Mouse (Mus musculus) myocyte (in vitro differentiated cells): ENCODE results near the gene Bcl2l11. TPM values are rescaled to one million over a fixed set of nuclear protein-coding genes. Genes with fewer than 3 reads are reported as not detected.
A peak's percentile ranks its signal among the peaks of the same experiment; 100 is the strongest.

Source experiments
- H3K27me3 ChIP-seq: one replicate; pipeline ENCODE4 v1.6.1; 2011; ENCODE audit not compliant: control insufficient read depth, insufficient read depth, insufficient read length
- H3K36me3 ChIP-seq: one replicate; pipeline ENCODE4 v1.6.1; 2011; ENCODE audit not compliant: control insufficient read depth, insufficient read depth
- H3K4me2 ChIP-seq: one replicate; pipeline ENCODE4 v1.6.1; 2011; ENCODE audit warnings: low read depth, control low read depth
- H3K4me3 ChIP-seq: one replicate; pipeline ENCODE4 v1.5.1; 2011; ENCODE audit warnings: mild to moderate bottlenecking, control low read depth, moderate library complexity
- H3K79me2 ChIP-seq: one replicate; pipeline ENCODE4 v1.6.1; 2011; ENCODE audit not compliant: control insufficient read depth, insufficient read depth
- H3ac ChIP-seq: one replicate; pipeline ENCODE4 v1.6.1; 2011; ENCODE audit not compliant: control insufficient read depth, insufficient read length
- CEBPB ChIP-seq: IDR thresholded peaks from 2 replicates; pipeline ENCODE4 v1.6.1; 2011; ENCODE audit warnings: mild to moderate bottlenecking, moderate library complexity; ENCODE audit not compliant: poor library complexity, insufficient read depth, severe bottlenecking
- E2F4 ChIP-seq: IDR thresholded peaks from one replicate; pipeline ENCODE4 v1.6.1; 2011; ENCODE audit warnings: mild to moderate bottlenecking, control low read depth, moderate library complexity; ENCODE audit not compliant: insufficient read depth
- MAX ChIP-seq: IDR thresholded peaks from one replicate; pipeline ENCODE4 v1.6.1; 2011; ENCODE audit warnings: low read depth, mild to moderate bottlenecking, control low read depth
- MYOD1 ChIP-seq, 3 experiments: IDR thresholded peaks; one replicate each; pipeline ENCODE4 v1.6.1; 2011; ENCODE audit warnings: control low read depth in 2 of 3, low read depth in 2 of 3, mild to moderate bottlenecking in 2 of 3, moderate library complexity in 1 of 3; ENCODE audit not compliant: insufficient read length in 2 of 3, control insufficient read depth in 1 of 3
- MYOG ChIP-seq, 3 experiments: IDR thresholded peaks; one replicate each; pipeline ENCODE4 v1.6.1; 2011; ENCODE audit warnings: control low read depth in 2 of 3, low read depth in 2 of 3, mild to moderate bottlenecking in 2 of 3; ENCODE audit not compliant: insufficient read length in 2 of 3, control insufficient read depth in 1 of 3, insufficient read depth in 1 of 3
- POLR2A ChIP-seq: IDR thresholded peaks from one replicate; pipeline ENCODE4 v1.6.1; 2011; ENCODE audit warnings: low read depth, mild to moderate bottlenecking, control low read depth, moderate library complexity; ENCODE audit not compliant: insufficient read length
- POLR2AphosphoS2 ChIP-seq: IDR thresholded peaks from one replicate; pipeline ENCODE4 v1.6.1; 2011; ENCODE audit warnings: low read depth, control low read depth; ENCODE audit not compliant: insufficient read length
- REST ChIP-seq: IDR thresholded peaks from one replicate; pipeline ENCODE4 v1.6.1; 2011; ENCODE audit warnings: mild to moderate bottlenecking, control low read depth, moderate library complexity; ENCODE audit not compliant: insufficient read depth, insufficient read length
- SRF ChIP-seq: IDR thresholded peaks from one replicate; pipeline ENCODE4 v1.6.1; 2011; ENCODE audit warnings: low read depth; ENCODE audit not compliant: control insufficient read depth, insufficient read length
- TCF12 ChIP-seq: IDR thresholded peaks from one replicate; pipeline ENCODE4 v1.6.1; 2011; ENCODE audit warnings: mild to moderate bottlenecking, control low read depth; ENCODE audit not compliant: poor library complexity, insufficient read depth, severe bottlenecking
- TCF3 ChIP-seq: IDR thresholded peaks from one replicate; pipeline ENCODE4 v1.6.1; 2011; ENCODE audit warnings: low read depth, control low read depth; ENCODE audit not compliant: insufficient read length
- USF1 ChIP-seq: IDR thresholded peaks from one replicate; pipeline ENCODE4 v1.6.1; 2011; ENCODE audit warnings: low read depth, mild to moderate bottlenecking, control low read depth, moderate library complexity
- polyA plus RNA-seq: library from polyadenylated mRNA; unstranded; fragments of >200 nt; fragmentation: generic; extraction: Trizol; gene quantifications from one replicate; pipeline ENCODE4 v1.2.1, GENCODE M21; 2012; ENCODE audit warnings: missing spikeins

The Bcl2l11 gene
- polyA plus RNA-seq, 1 experiment, result 4.9 TPM

DNA sequence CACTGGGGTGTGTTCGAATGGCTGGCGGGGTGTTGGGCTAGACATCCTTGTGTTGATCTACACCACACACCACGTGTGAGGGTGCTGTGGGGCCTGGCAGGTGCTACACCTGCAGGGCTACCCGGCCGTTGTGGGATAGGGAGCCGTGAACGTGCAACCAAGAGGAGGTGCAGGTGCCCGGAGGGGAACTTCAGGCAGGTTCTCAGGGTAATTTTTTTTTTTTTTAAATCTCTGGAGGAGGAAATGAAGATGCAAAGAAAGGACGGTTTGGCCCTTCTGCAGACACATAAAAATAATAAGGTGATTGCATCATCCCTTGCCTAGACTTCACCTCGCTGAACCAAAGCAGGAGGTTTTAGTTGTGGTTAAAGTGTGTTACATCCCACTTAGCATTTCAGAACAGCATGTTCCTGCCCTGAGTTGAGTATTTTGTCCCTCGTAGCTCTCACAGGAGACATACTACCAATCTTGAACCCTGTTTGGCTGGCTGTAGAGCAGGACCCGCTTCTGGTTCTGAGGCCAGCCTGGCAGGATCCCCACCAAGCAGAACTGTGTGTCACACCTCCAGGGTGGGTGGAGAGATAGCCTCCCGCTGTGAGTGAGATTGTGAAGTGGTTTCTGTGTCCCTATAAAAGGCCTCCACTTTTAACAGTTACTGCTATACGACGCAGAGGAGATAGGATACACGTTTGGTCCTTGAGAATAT is 27.2 kb downstream of the Bcl2l11 start:
- H3K27me3 ChIP-seq, result no peaks in the 10 kb centered on the region
- no peaks in the 10 kb centered on the region for H3K36me3 ChIP-seq
- no peak for TF ChIP-seq TCF12
- TF ChIP-seq POLR2A, result no peak
- H3K4me3 ChIP-seq, result no peak overlapping the region
- no peaks in the 10 kb centered on the region for H3K79me2 ChIP-seq
- H3ac ChIP-seq, result no peak overlapping the region
- H3K4me2 ChIP-seq, result no peak overlapping the region

DNA sequence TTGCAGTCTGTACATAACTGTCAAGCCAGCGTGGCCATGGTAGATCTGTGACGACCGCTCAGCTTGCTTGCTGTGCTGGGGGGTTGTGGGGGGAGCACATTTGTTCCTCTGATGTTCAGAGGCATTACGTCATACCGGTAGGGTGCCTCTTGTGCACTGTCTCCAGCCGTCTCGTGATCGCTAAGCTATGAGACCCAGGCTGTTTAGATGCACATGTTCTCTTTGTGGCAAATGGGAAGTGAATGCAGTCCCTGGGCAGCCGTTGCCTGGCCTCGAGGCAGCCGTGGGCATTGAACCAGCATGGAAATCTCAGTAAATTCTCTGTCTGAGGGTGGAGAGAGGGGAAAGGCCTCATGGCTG is 27.7 kb downstream of the Bcl2l11 start:
- Histone ChIP-seq H3K36me3 (no peaks in the 10 kb centered on the region), H3K27me3 (no peaks in the 10 kb centered on the region), H3K4me3 (no peak overlapping the region), H3ac (no peak overlapping the region), H3K79me2 (no peaks in the 10 kb centered on the region), H3K4me2 (no peak overlapping the region)
- TF ChIP-seq CEBPB (no peak), REST (no peak), TCF12 (no peak), E2F4 (no peak), MYOG (IDR thresholded peaks at IDR 0.05; ENCODE audit: control insufficient read depth in 1 of 3, insufficient read depth in 1 of 3, insufficient read length in 2 of 3, low read depth in 2 of 3) (no peak), POLR2A (no peak), SRF (no peak)

DNA sequence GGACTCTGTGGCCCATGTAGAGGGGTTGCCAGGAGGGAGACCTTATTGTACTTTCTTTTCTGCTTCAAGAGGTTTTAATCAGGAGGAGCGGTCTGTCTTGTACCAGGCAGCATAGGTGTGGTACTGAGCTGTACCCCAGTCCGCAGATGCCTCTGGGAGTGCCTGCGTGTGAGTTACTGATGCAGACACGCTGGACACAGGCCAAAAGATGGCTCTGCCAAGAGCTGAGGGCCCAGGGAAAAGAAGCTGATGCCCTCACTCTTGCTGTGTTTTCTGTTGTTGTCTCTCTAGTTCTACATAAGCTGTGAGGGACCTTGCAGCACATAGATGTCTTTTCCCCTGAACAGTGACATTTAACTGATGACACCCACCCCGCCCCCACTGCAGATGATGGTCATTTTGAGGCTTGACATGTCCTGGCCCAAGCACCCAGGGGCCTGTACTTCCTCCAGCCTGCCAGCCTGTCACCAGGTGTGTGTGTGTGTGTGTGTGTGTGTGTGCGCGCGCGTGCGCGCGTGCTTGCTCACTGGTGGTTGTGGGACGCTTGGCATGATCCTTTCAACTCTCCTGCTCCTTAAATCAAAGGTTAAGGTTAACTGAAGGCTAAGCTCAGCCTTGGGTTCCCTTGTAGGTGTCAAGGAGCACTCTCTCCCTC is 29.7 kb downstream of the Bcl2l11 start:
- Histone ChIP-seq H3K36me3 (peaks cover under 1% of the 10 kb centered on the region), H3ac (no peak overlapping the region), H3K27me3 (no peaks in the 10 kb centered on the region), H3K4me2 (no peak overlapping the region), H3K79me2 (no peaks in the 10 kb centered on the region), H3K4me3 (no peak overlapping the region)
- no peak for TF ChIP-seq TCF12
- no peak for TF ChIP-seq SRF
- TF ChIP-seq POLR2A, result no peak
- no peak for TF ChIP-seq CEBPB
- TF ChIP-seq MYOD1 (IDR thresholded peaks at IDR 0.05; ENCODE audit: control insufficient read depth in 1 of 3, insufficient read length in 2 of 3, low read depth in 2 of 3), result no peak
- TF ChIP-seq MYOG (IDR thresholded peaks at IDR 0.05; ENCODE audit: control insufficient read depth in 1 of 3, insufficient read depth in 1 of 3, insufficient read length in 2 of 3, low read depth in 2 of 3), result no peak
- TF ChIP-seq MAX, result no peak
- TF ChIP-seq E2F4, result no peak

DNA sequence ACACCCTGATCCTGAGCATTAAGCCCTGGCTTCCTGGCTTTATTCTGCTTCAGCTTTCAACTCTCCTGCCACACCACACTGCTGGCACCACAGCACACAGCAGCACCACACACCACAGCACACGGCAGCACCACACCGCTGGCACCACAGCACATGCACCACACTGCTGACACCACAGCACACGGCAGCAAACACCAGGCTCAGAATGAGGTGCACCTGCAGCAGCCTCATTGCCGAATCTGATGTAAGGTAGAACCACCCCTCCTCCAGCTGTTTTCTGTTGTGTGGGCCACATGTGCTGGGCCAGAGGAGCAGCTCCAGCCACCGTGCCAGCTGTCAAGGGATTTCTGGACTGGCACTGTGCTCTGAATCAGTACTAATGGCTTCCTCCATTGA is 30.2 kb downstream of the Bcl2l11 start:
- H3K4me3 ChIP-seq, result no peak overlapping the region
- no peaks in the 10 kb centered on the region for H3K27me3 ChIP-seq
- TF ChIP-seq MYOG (IDR thresholded peaks at IDR 0.05; ENCODE audit: control insufficient read depth in 1 of 3, insufficient read depth in 1 of 3, insufficient read length in 2 of 3, low read depth in 2 of 3) (peak in 2 of 3 experiments; percentile 3 to 26), CEBPB (no peak)
- no peaks in the 10 kb centered on the region for H3K79me2 ChIP-seq
- peaks cover 4% of the 10 kb centered on the region for H3K36me3 ChIP-seq
- H3ac ChIP-seq, result no peak overlapping the region
- no peak overlapping the region for H3K4me2 ChIP-seq

DNA sequence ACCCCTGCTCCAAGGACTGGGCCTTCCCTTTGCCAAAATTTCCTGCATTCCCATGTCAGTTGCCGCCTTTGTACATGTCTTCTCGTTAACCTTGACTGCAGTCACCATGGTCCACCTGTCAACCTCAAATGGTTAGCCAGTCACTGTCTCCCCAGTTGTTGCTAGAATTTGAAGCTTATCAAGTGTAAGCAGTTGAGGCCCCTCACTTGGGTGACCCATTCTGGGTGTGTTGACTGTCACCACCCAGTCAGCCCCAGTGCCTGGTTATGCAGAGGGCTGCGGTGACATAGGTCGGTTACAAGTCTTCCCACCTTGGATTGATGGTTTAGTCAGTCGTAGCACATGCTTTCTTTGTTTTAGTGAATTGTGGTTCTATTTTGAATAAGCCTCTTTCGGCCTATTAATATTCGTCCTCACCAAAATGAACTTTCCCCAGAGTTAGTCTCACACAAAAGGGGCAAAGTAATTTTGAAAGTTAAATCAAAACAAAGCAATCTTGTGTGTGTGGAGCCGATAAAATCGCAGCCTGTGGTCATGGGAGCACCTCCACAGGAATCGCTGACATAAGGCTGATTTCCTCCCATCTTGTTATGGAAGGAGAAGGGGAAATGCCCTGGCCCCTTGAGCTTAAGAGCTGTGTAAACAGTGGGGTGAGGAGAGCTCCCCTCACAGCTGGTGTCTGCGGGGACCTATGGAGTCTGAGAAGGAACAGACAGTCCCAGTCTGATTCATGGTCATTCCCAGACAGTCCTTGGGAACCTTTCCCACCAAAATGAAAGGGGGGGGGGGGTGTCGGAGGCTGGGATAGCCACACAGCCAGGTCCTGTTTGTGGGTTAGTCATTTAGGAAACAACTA is 30.9 kb downstream of the Bcl2l11 start:
- Histone ChIP-seq H3K79me2 (no peaks in the 10 kb centered on the region), H3ac (no peak overlapping the region), H3K4me2 (peak overlapping the region; percentile 8), H3K27me3 (no peaks in the 10 kb centered on the region), H3K36me3 (peaks cover 4% of the 10 kb centered on the region), H3K4me3 (no peak overlapping the region)
- TF ChIP-seq SRF (no peak), E2F4 (no peak), POLR2AphosphoS2 (no peak), USF1 (no peak), MYOD1 (IDR thresholded peaks at IDR 0.05; ENCODE audit: control insufficient read depth in 1 of 3, insufficient read length in 2 of 3, low read depth in 2 of 3) (no peak), POLR2A (no peak), CEBPB (no peak), MYOG (IDR thresholded peaks at IDR 0.05; ENCODE audit: control insufficient read depth in 1 of 3, insufficient read depth in 1 of 3, insufficient read length in 2 of 3, low read depth in 2 of 3) (no peak), TCF3 (no peak), REST (no peak), MAX (no peak)
